ENCODE assay signal across 21 mouse cellular contexts in genomic region chr16:23908076-23909014, GRCm38 (mm10). TPM values are rescaled to one million over a fixed set of nuclear protein-coding genes. Genes with fewer than 3 reads are reported as not detected.
A peak's percentile ranks its signal among the peaks of the same experiment; 100 is the strongest.
DNase-seq lines count a peak whose midpoint lies in the region; TF ChIP-seq lines count a peak whose summit lies in the region.
"Not testable (repeated sequence)": the region's sequence is repeated elsewhere in the genome, so short reads cannot be mapped to it uniquely, and the experiment has no call there.
"Had no signal": no experiment of that assay in that cellular context is flagged by ENCODE, and none has a peak within 500 bp of the region (broad histone marks: within the 10 kb centered on the region; RNA-seq: fewer than 3 reads in every experiment).

No protein-coding gene starts in this region.

- not testable (repeated sequence) for H3K4me3 ChIP-seq in ES-Bruce4 (ENCODE audit: low read depth, low read length); ES-E14 (ENCODE audit: insufficient read depth in 1 of 2, low read depth in 1 of 2, low read length in 2 of 2, poor library complexity in 1 of 2, severe bottlenecking in 1 of 2)

- not testable (repeated sequence) for TF ChIP-seq CTCF in ES-Bruce4 (IDR thresholded peaks at IDR 0.05; ENCODE audit: low read depth, low read length)

- peak; percentile 68 for DNase-seq in ES-CJ7 (ENCODE audit: low read depth, low spot score)
- DNase-seq in ES-E14 (ENCODE audit: low read depth, low spot score) = not testable (repeated sequence)
- peak; percentile 93 for DNase-seq in R1 (ENCODE audit: low read depth, low spot score)
- peak; percentile 72 for DNase-seq in ZHBTc4 (ENCODE audit: low read depth, low spot score)

- peaks cover 32% of the 10 kb centered on the region for H3K9me3 ChIP-seq in ES-Bruce4 (replicated peaks; ENCODE audit: control insufficient read depth, insufficient read depth, low read length, poor library complexity, severe bottlenecking)
- not testable (repeated sequence) for H3K9me3 ChIP-seq in ES-E14 (ENCODE audit: control insufficient read depth, insufficient read depth, low read depth, low read length)

- H3K9ac ChIP-seq in ES-Bruce4 (ENCODE audit: low read depth, poor library complexity, severe bottlenecking) = not testable (repeated sequence)
- peak overlapping the region; percentile 38; the same call in 1 of the 2 replicates for H3K9ac ChIP-seq in ES-E14 (ENCODE audit: insufficient read depth, low read depth, low read length, poor library complexity, severe bottlenecking)

- not testable (repeated sequence) for H3K4me1 ChIP-seq in ES-Bruce4 (ENCODE audit: control insufficient read depth, insufficient read depth, low read length); ES-E14 (ENCODE audit: control insufficient read depth in 2 of 2, insufficient read depth in 2 of 2, low read length in 2 of 2, poor library complexity in 1 of 2)

- H3K27ac ChIP-seq in ES-Bruce4 (ENCODE audit: insufficient read depth, low read length) (0 out of 2 replicates have a peak overlapping the region, but pooled peaks have one; percentile 33), ES-E14 (ENCODE audit: insufficient read depth, low read depth, low read length, poor library complexity, severe bottlenecking) (peak overlapping the region; percentile 98)

- not testable (repeated sequence) for TF ChIP-seq POLR2A in ES-Bruce4 (IDR thresholded peaks at IDR 0.05; ENCODE audit: insufficient read depth, low read length)

- TF ChIP-seq EP300 in ES-Bruce4 (IDR thresholded peaks at IDR 0.05; ENCODE audit: insufficient read depth, low read depth, low read length) = not testable (repeated sequence)

- in situ Hi-C loops in ES-E14 (cut with MboI; ENCODE audit: low sequenced_read_pairs in 2 of 2, unreplicated experiment in 2 of 2) = not testable (repeated sequence)

- H3K36me3 ChIP-seq in ES-Bruce4 (ENCODE audit: control insufficient read depth, insufficient read depth, low read length, poor library complexity, severe bottlenecking); ES-E14 (ENCODE audit: control insufficient read depth, insufficient read depth, low read length, poor library complexity, severe bottlenecking): not testable (repeated sequence)

- H3K27me3 ChIP-seq in ES-Bruce4 (ENCODE audit: control insufficient read depth, insufficient read depth, low read length, poor library complexity, severe bottlenecking) = not testable (repeated sequence)

RNA-seq across cellular contexts. Expression of gene Sst, which starts 17.6 kb away (rescaled TPM):
- not detected in 2 replicates for polyA plus RNA-seq in ES-Bruce4 (2011; ENCODE audit: insufficient read depth, insufficient read length, low read depth, missing spikeins)
- 0.37 TPM in 1 of 2 replicates, not detected in the other for total RNA-seq in ES-E14 (2012; rRNA removed)
- total RNA-seq: adrenal gland, adult 18-20 months; adrenal gland, postnatal 14 days; adrenal gland, postnatal 25 days; adrenal gland, postnatal 36 days; CH12.LX; G1E; MEL had no signal
- polyA plus RNA-seq: activated CD4-positive, CD25-positive, alpha-beta regulatory T cell, adult 4 months; adrenal gland, adult 2 months; C2C12; CD4-positive, CD25-positive, alpha-beta regulatory T cell, adult 4 months; G1E; Patski had no signal

RNA-seq across cellular contexts. Expression of gene Rtp2, which starts 23.8 kb away (rescaled TPM):
- polyA plus RNA-seq in ES-Bruce4 (2011; ENCODE audit: insufficient read depth, insufficient read length, low read depth, missing spikeins) = not detected in 2 replicates
- 0.18 TPM in 1 of 2 replicates, not detected in the other for total RNA-seq in ES-E14 (2012; rRNA removed)
- total RNA-seq: adrenal gland, adult 18-20 months; adrenal gland, adult 2 months; adrenal gland, adult 8-10 months; adrenal gland, postnatal 10 days; adrenal gland, postnatal 14 days; adrenal gland, postnatal 25 days; adrenal gland, postnatal 36 days; adrenal gland, postnatal 4 days; CH12.LX; G1E; MEL had no signal
- polyA plus RNA-seq: activated CD4-positive, CD25-positive, alpha-beta regulatory T cell, adult 4 months; adrenal gland, adult 2 months; C2C12; cerebellum, adult 2 months; G1E; Patski had no signal
